Mouse (Mus musculus) kidney, postnatal 4 days (tissue): ENCODE results near the gene Xlr5a.
"Not testable (repeated sequence)": the region's sequence is repeated elsewhere in the genome, so short reads cannot be mapped to it uniquely, and the experiment has no call there.

Experiments
- DNase-seq, 2 experiments: peaks; one replicate each; pipeline ENCODE4 v3.0.0; 2021; ENCODE audit warnings: mixed read lengths in 2 of 2

The Xlr5a gene

DNA sequence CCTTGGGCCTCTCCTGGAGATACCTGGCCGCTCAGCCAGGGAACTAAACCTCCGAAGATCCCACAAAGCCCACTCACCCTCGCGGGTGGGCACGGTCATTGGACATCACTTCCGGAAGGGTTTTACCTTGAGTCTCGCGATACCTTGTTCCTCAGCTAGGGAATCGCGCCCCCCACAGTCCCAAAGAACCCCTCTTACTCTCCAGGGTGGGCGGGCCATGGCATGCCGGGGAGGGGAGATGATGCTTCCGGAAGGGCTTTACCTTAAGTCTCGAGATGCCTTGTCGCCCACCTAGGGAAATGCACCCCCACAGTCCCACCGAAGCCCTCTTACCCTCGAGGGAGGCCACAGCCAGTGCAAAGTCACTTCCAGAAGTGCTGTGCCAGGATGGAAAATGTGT, at the start of gene Xlr5a, which contains the start of gene Xlr5c:
Gene Xlr5a, minus strand, starts transcription at position 101 of the 400 bp plus-strand sequence.
Gene Xlr5c, minus strand, starts transcription at position 101 of the 400 bp plus-strand sequence.
- not testable (repeated sequence) for DNase-seq

GRCm38 (mm10) chrX:73342483-73342895, 49.7 kb upstream of the Xlr5a start, which contains the start of gene Zfp275:
Gene Zfp275, plus strand, starts transcription at chrX:73342621.
- DNase-seq = peak; percentile 79 to 86

DNA sequence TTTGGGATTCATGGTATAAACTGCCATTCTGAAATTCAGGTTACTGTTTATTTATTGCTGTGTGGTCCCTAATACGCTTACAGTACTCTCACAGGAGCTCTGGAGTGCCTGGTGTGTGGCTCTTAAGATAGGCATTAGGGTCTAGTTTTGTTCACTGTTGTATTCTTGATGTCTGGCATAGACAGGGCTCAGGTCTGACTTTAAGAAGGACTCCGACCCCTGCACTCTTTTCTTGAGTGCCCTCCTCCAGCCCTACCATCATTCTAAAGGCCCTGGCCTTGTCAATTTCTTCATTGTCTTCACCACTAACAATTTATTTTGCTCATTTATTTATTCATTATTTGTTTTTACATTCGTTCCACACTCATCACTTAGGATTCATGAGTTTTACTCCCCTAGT, 49.3 kb upstream of the Xlr5a start:
- no peak for DNase-seq

DNA sequence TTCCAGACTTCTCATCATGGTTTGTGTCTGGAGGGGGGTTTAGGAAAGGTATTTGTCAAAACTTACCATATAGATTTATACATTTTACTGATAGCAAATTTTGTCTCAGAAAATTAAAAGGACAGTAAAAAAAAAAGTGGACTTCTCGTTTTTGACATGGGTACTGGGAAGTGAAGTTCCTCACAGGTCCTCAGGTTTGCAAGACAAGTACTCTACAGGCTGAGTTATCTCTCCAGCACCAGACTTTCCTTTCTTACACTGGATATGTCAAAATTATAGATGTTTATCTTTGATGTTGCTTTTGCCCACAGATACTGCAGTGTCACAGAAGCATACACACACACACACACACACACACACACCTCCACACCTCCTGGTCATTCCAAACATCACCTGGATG, 48.7 kb upstream of the Xlr5a start:
- DNase-seq = no peak

DNA sequence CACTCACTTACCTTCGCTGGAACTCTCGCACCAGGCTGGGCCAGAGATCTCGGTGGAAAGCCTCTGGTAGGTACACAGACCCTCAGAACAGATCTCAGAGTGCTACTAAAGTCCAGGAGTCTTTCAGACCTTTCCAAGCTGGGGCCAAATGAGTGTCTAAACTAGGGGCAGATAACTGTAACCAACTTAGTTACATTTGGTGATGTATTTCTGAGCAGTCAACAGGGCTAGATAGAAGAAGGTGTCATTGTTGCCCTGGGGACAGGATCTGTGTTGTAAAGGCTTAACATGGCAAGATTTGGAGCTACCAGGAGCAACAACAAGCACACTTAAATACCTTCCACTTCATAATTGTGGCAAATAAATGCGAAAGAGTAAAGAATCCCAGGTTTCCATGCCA, 44.0 kb upstream of the Xlr5a start, which contains the start of gene Gm45015:
Gene Gm45015, minus strand, starts transcription at position 101 of the 400 bp plus-strand sequence.
- DNase-seq = no peak

DNA sequence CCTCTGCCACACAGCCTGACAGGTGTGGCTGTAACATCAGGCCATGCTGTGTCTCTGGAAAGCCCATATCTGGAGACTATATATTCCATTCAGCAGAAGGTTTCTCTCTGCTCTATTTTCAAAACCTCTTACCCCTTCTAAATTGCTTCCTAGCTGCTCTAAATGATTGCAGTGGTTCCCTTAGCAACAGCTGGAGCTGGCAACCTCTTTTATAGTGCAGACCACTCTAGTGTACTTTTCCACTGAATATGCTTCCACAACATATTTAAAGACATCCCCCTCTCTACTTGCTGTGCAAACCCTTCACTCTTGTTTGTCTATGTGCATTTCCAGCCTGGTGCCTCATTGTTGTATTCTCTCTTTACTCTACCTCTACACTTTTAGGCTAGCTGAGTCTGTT, 40.8 kb upstream of the Xlr5a start:
- DNase-seq = no peak

- DNase-seq = no peak
Observed at GRCm38 (mm10) chrX:73327215-73327614, 34.4 kb upstream of the Xlr5a start.

- no peak for DNase-seq
Observed at GRCm38 (mm10) chrX:73321029-73321428, 28.3 kb upstream of the Xlr5a start.

GRCm38 (mm10) chrX:73312522-73312921, 19.7 kb upstream of the Xlr5a start:
- DNase-seq = peak; percentile 18 to 43

DNA sequence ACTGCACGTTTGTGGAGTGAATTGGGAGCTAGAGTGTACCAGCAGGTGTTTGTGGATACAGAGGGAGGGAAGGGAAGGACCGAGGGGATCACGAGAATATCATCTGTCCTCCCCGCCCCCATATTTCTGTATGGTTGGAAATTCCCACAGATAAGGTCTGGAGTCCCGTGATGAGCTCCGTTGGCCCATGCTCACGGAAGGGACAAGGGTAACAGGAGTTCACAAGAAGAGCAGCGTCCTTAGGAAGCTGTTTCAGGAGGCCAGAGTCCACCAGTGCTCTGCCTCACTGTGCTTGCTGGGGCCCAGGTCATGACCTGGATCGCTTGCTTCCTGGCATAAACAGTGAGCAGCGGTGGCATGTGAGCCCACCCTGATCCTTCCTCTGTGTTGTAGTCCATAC, 3.0 kb upstream of the Xlr5a start:
- DNase-seq = not testable (repeated sequence)

DNA sequence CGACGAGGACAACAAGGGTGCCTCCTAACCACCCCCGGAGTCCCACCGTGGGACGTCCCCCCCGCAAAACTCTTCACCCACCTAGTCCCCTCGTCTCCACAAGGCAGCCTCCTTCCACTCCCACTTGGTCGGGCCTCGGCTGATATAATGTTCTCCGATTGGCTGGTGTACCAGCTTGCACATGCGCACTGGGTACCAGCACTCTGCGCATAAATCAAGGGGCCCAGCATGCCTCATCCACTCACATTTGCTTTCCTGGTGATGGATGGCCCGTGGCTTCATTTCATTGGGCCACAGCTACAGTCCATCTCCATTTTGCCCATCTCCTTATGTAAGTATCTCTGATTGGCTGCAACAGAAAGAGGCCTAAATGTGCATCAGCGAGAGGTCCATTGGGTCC, 27.5 kb downstream of the Xlr5a start, which contains the start of gene Xlr3c:
Gene Xlr3c, minus strand, starts transcription at position 121 of the 400 bp plus-strand sequence.
- DNase-seq = not testable (repeated sequence)

- not testable (repeated sequence) for DNase-seq
Observed at GRCm38 (mm10) chrX:73262428-73262827, 30.3 kb downstream of the Xlr5a start.

DNA sequence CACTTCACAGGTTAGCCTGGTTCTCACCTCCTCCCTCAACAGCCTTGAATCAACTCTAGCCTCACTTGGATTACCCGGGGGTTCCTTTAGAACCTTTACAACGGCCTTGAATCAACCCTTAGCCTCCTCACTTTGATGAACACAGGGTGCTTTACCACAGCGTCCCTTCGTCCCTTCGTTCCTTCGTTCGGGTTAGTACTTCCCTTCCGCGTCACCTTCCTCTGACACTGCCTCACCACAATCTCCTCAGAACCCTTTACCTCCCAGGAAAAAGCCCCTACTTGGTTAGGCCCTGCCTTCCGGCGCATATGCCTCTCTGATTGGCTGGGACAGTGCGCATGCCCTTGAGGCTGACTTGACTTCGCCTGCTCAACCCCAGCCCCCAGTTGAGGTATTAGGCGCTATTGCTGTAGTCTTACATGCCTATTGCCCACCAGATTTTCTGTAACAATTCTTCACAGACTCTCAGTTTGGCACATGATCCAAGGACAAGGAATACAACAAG, 49.9 kb downstream of the Xlr5a start, which contains the start of gene Xlr4c:
Gene Xlr4c, minus strand, starts transcription at position 310 of the 505 bp plus-strand sequence.
- not testable (repeated sequence) for DNase-seq

DNA sequence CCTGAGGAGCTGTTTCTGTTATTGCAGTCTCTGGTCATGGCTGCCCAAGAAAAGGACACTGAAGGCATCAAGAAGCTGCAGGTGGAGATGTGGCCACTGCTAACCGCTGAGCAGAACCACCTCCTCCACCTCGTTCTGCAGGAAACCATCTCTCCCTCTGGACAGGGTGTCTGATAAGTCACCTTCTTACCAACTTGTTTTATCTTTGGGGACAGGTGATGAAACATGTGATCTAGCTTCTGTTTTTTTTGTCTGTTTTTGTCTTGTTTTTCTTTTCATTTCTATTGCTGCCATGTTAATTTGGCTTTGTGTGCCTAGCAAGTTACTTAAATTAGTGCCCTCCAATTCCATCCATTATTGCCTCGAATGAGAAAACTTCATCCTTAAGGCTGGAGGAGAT, 63.5 kb downstream of the Xlr5a start:
- no peak for DNase-seq

DNA sequence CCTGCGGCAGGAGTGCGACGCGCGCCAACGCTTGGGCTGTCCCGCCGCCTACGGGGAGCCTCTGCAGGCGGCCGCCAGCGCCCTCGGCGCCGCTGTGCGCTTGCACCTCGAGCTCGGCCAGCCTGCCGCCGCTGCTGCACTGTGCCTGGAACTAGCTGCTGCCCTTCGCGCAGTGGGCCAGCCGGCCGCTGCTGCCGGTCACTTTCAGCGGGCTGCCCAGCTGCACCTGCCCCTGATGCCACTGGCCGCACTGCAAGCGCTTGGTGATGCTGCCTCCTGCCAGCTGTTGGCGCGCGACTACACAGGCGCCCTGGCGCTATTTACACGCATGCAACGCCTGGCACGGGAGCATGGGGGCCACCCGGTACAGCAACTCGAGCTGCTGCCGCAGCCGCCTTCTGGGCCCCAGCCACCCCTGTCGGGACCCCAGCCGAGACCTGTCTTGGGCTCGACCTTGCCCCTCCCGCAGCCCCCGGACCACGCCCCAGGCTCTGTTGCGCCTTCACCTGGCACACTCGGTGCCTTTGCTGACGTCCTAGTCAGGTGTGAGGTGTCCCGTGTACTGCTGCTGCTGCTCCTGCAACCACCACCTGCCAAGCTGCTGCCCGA, 64.1 kb downstream of the Xlr5a start:
- DNase-seq = peak; percentile 55 to 77

DNA sequence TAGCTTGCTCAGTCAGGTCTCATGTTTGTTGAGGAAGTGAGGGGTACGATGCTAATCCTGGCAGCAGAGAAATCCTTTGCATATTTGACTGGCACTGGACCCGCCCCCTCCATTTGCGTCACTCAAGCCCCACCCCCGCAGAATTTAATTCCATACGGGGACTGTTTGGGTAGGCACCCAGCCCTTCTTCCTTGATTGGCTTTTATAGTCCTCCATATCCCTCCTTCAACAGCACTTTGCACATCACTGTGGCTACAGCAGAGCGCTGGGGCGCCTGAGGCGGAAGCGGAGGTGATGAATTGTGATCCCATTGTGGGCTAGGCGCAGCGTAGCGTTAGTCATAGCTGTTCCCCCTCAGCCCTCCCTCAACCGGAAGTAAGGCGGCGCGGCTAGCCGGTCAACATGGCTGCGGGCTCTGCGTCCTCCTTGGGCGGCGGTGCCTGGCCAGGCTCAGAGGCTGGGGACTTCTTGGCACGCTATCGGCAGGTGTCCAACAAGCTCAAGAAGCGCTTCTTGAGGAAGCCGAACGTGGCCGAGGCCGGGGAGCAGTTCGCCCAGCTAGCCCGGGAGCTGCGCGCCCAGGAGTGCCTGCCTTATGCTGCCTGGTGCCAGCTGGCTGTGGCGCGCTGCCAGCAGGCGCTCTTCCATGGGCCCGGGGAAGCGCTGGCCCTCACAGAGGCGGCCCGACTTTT, 64.7 kb downstream of the Xlr5a start, which contains the start of gene F8a:
Gene F8a, plus strand, starts transcription at position 378 of the 692 bp plus-strand sequence.
- peak; percentile 81 to 87 for DNase-seq

GRCm38 (mm10) chrX:73225365-73225764, 67.4 kb downstream of the Xlr5a start:
- DNase-seq = no peak

DNA sequence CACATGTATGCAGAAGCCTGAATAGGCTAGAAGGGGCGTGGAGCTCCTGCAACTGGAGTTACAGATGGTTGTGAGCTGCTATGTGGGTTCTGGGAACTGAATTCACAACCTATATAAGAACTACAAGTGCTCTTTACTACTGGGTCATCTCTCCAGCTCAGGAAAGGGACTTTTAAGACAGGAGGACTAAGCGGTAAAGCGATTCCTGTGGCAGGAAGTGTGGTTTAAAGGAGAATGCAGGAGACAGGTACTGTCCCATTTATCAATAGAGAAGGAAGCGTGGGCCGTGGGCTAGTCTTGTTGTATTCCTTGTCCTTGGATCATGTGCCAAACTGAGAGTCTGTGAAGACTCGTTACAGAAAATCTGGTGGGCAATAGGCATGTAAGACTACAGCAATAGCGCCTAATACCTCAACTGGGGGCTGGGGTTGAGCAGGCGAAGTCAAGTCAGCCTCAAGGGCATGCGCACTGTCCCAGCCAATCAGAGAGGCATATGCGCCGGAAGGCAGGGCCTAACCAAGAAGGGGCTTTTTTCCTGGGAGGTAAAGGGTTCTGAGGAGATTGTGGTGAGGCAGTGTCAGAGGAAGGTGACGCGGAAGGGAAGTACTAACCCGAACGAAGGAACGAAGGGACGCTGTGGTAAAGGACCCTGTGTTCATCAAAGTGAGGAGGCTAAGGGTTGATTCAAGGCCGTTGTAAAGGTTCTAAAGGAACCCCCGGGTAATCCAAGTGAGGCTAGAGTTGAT, 78.8 kb downstream of the Xlr5a start, which contains the start of gene Xlr4b:
Gene Xlr4b, plus strand, starts transcription at position 515 of the 746 bp plus-strand sequence.
- not testable (repeated sequence) for DNase-seq

GRCm38 (mm10) chrX:73191934-73192333, 100.8 kb downstream of the Xlr5a start, which contains the start of gene Xlr3b:
Gene Xlr3b, plus strand, starts transcription at chrX:73192207.
- peak; percentile 9 to 25 for DNase-seq

DNA sequence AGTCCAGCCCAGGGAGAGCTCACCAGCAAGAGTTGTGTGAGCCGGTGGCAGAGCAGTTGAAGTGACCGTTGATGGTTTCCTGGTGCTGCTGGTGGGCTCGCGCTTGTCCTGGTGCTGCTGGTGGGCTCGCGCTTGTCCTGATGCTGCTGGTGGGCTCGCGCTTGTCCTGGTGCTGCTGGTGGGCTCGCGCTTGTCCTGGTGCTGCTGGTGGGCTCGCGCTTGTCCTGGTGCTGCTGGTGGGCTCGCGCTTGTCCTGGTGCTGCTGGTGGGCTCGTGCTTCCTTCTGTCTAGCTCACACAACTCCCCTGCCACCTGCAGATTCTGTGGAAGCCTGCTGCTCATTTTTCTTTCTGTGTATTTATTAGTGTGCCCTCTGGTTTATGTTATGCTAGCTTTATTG, 115.9 kb downstream of the Xlr5a start, which contains the start of gene Spin2d:
Gene Spin2d, minus strand, starts transcription at position 101 of the 400 bp plus-strand sequence.
- not testable (repeated sequence) for DNase-seq

DNA sequence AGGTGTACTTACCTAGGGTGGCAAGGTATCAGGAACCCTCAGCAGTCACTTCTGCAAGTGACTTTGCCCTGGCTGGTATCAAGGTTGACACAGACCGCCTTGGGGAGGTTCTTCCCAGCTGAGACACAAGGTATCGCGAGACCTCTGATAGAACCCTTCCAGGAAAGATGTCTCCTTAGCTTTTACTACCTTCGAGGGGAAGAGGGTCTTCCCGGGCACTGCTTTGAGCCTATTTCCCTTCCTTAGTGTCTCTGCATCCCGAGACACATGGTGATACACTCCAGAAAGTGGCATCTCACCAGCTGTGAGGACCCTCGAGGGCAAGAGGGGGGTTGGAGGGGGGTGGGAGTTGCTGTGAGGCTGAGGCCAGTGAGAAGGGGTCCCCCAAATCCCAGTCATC, 143.4 kb downstream of the Xlr5a start, which contains the start of gene DXBay18:
Gene DXBay18, minus strand, starts transcription at position 101 of the 400 bp plus-strand sequence.
- DNase-seq = not testable (repeated sequence)

GRCm38 (mm10) chrX:73148496-73148895, 144.3 kb downstream of the Xlr5a start, which contains the start of gene Xlr5b:
Gene Xlr5b, plus strand, starts transcription at chrX:73148796.
- DNase-seq = not testable (repeated sequence)
